Mouse (Mus musculus): ENCODE measurements at regions not wholly inside any gene's neighbourhood (a gene's known extent, or its start where the extent isn't known, plus 50 kb on each side); places are given as distances from the start of the nearest gene placed in this dataset.

GRCm38 (mm10) chr16:12772535-12772934 is 336.9 kb upstream of the Ercc4 start:
- TF ChIP-seq POLR2A (IDR thresholded peaks at IDR 0.05; ENCODE audit: low read depth, low read length) (no peak), CTCF (IDR thresholded peaks at IDR 0.05; ENCODE audit: extremely low read depth, insufficient read depth, insufficient read length, insufficient replicate concordance) (no peak)
